Mouse (Mus musculus): ENCODE measurements around the gene Nckap5l.

- no peak for TF ChIP-seq CTCF (IDR thresholded peaks at IDR 0.05; ENCODE audit: insufficient read depth, low read depth, low read length)
- TF ChIP-seq POLR2A (IDR thresholded peaks at IDR 0.05; ENCODE audit: insufficient read depth, low read depth, low read length), result no peak
Measured at GRCm38 (mm10) chr15:99455415-99455814, 2.1 kb downstream of the Nckap5l start.

Measured in olfactory bulb, adult 2 months (tissue).